Mouse (Mus musculus) layer of hippocampus, adult 9-11 months (tissue): ENCODE measurements around the gene Ddx41.

Source experiments
- DNase-seq: peaks from one replicate; pipeline ENCODE4 v3.0.0; 2022

Gene Ddx41

GRCm38 (mm10) chr13:55505810-55506209, 30.6 kb downstream of the Ddx41 start:
- DNase-seq = no peak

- DNase-seq = no peak
Observed at GRCm38 (mm10) chr13:55504390-55504789, 32.1 kb downstream of the Ddx41 start.

- no peak for DNase-seq
Observed at GRCm38 (mm10) chr13:55502405-55502804, 34.1 kb downstream of the Ddx41 start.

GRCm38 (mm10) chr13:55500575-55500974, 35.9 kb downstream of the Ddx41 start:
- DNase-seq = no peak

GRCm38 (mm10) chr13:55498906-55499305, 37.6 kb downstream of the Ddx41 start:
- no peak for DNase-seq

GRCm38 (mm10) chr13:55496661-55497060, 39.8 kb downstream of the Ddx41 start:
- no peak for DNase-seq

GRCm38 (mm10) chr13:55495702-55496101, 40.8 kb downstream of the Ddx41 start:
- no peak for DNase-seq

- peak; percentile 61 for DNase-seq
Observed at GRCm38 (mm10) chr13:55494883-55495621, 41.4 kb downstream of the Ddx41 start.

- no peak for DNase-seq
Observed at GRCm38 (mm10) chr13:55494257-55494656, 42.2 kb downstream of the Ddx41 start.

- no peak for DNase-seq
Observed at GRCm38 (mm10) chr13:55487578-55488498, 48.6 kb downstream of the Ddx41 start, which contains the start of gene Dbn1. Dbn1 (minus strand) TSS chr13:55488111.

- DNase-seq = no peak
Observed at GRCm38 (mm10) chr13:55486916-55487577, 49.4 kb downstream of the Ddx41 start.

GRCm38 (mm10) chr13:55486029-55486794, 50.2 kb downstream of the Ddx41 start:
- peak; percentile 42 for DNase-seq

- peak; percentile 23 for DNase-seq
Observed at GRCm38 (mm10) chr13:55484520-55485088, 51.9 kb downstream of the Ddx41 start.

GRCm38 (mm10) chr13:55483593-55483992, 52.9 kb downstream of the Ddx41 start:
- peak; percentile 96 for DNase-seq

- DNase-seq = no peak
Observed at GRCm38 (mm10) chr13:55483071-55483470, 53.4 kb downstream of the Ddx41 start.

GRCm38 (mm10) chr13:55482542-55482941, 53.9 kb downstream of the Ddx41 start:
- no peak for DNase-seq
